Mouse (Mus musculus) monocyte, adult 2 months (primary cell): ENCODE measurements around the gene Hdac10.

Experiments
- DNase-seq, 2 experiments: peaks; one replicate each; pipeline ENCODE4 v3.0.0; 2022; ENCODE audit warnings: low spot score in 2 of 2, low read depth in 1 of 2

The Hdac10 gene

GRCm38 (mm10) chr15:89148496-89149270 is 20.2 kb upstream of the Hdac10 start:
- DNase-seq: no peak

- DNase-seq: no peak
These were observed 19.4 kb upstream of the Hdac10 start for GRCm38 (mm10) chr15:89147895-89148294.

- no peak for DNase-seq
These were observed 19.0 kb upstream of the Hdac10 start for GRCm38 (mm10) chr15:89147456-89147855.

GRCm38 (mm10) chr15:89147024-89147423 is 18.5 kb upstream of the Hdac10 start:
- no peak for DNase-seq

DNA sequence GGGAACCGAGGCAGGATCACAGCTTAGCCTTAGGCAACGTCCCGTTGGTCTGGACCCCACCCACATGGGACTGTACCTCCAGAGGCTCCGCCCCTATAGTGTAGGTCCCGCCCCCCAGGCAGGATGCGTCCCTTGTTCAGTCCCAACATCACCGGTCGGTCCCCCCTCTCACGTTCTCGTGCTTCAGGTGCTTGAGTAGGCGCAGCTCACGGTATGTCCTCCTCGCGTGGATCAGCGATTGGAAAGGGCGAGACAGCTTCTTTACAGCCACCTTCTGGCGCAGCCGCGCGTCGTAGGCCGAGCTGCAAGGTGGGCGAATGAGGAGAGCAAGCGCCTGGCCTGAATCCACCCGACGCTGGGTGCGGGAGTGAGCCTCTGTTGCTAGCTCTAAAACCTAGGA is 18.0 kb upstream of the Hdac10 start:
- DNase-seq: no peak

- DNase-seq: no peak
These were observed 17.4 kb upstream of the Hdac10 start for GRCm38 (mm10) chr15:89145813-89146350.

DNA sequence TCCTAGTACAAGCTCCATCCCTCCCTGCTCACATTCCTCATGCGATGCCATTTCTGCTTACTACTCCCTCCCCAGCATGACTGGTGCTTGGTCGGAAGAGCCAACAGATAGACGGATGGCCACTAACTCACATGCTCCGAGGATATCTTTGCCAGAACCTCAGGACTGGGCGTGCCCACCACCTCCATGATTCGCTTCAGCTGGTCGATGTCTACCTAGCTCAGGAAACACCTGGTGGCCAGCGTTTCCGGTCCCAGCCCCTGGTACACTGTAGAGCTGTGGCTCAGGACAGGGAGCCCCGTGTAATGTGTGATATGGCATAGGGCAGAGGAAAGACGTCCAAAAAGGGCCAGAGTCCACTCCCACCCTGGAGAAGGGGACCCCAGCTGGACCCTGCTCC is 16.5 kb upstream of the Hdac10 start:
- DNase-seq: no peak

DNA sequence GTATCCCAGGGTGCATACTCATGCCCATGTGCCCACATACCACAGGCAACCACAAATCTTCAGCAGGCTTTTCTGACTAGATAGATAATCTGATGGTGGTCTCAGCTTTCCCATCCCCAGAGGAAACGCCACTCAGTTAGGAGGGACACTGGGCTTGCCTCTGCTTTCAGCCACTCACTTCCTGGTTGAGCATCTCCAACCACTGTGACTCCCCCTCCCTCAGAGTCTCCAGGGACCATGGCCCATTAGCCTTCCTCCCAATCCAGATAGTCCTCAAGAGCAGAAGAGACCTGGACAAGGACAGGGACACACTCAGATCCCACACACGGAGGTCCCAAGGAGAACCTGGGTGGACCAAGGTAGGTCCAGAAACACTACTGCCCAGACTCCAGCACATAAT is 14.6 kb upstream of the Hdac10 start:
- no peak for DNase-seq

DNA sequence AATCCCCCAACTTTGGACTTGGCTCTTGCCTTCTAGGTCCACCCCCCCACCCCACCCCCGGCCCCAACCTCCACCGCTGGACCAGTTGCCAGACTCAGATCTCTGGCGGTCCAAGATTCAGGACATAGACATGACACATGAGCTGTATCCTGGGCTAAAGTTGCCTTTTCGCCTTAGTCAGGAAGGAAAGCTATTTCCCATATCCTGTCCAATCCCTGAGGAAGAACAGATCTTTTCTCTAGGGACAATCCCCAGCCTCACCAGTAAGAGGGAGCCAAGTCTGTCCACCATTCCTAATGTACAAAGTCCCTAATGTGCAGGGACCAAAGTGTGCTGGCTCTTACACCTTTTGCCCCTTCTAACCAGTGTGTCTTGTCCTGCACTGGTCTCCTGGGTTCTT is 13.4 kb upstream of the Hdac10 start:
- no peak for DNase-seq

- DNase-seq: no peak
These were observed 12.9 kb upstream of the Hdac10 start for GRCm38 (mm10) chr15:89141443-89141842.

DNA sequence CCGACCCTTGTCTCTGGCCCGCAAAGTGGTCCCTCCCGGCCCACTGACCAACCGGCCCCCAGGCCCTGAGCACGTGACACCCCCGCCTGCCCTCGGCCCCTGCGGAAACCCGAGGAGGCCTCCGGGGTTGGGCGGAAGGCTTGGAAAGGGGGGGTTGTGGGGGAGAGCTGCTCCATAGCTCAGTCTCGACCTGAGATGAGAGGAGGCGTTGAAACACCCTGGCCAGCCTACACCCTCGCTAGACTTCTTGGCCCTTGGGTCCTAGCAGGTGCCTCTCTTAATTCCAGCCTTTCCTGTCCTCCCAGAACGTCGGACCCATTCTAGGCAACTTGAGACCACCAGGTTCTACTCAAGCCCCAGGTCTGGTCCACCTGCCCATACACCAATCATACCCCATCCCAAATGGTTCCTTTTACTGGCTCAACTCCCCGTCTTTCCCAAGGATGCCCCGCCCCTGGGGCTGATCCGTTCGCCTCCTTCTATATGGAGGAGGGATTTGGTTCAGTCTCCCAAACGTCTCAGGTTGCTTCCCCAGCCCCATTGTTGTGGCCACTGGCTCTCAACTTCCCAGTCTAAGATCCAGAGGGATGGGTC is 12.3 kb upstream of the Hdac10 start, which contains the start of gene Mapk12:
TSS of gene Mapk12 (minus strand) at position 45 of the 594 bp plus-strand sequence.
- no peak for DNase-seq

DNA sequence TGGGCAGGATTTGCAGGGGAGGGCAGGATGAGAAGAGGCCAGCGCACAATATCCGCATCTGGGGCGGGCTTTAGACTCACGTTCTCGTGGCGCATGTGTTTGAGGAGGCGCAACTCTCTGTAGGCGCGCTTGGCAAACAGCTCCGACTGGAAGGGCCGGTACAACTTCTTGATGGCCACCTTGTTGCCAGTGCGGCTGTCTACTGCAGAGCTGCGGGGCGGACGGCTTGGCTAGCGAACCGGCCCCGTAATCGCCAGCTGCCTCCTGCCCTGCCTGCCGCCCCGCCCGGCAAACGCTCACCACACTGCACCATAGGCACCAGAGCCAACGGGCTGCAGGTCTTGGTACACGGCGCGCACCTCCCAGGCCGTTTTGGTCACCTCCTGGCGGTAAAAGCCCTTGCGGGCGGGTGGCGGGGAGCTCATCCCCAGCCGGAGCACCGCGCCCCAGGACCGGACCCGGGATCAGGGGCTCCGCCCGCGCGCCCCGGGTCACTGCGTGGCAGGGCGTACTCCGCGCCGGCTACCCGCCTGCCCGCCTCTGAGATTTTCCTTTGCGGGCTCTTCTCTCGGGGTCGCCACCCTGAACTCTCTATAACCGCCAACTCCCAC is 11.7 kb upstream of the Hdac10 start:
- no peak for DNase-seq

- DNase-seq: no peak
These were observed 10.0 kb upstream of the Hdac10 start for GRCm38 (mm10) chr15:89138531-89138930.

- no peak for DNase-seq
These were observed 9.5 kb upstream of the Hdac10 start for GRCm38 (mm10) chr15:89138046-89138405.

DNA sequence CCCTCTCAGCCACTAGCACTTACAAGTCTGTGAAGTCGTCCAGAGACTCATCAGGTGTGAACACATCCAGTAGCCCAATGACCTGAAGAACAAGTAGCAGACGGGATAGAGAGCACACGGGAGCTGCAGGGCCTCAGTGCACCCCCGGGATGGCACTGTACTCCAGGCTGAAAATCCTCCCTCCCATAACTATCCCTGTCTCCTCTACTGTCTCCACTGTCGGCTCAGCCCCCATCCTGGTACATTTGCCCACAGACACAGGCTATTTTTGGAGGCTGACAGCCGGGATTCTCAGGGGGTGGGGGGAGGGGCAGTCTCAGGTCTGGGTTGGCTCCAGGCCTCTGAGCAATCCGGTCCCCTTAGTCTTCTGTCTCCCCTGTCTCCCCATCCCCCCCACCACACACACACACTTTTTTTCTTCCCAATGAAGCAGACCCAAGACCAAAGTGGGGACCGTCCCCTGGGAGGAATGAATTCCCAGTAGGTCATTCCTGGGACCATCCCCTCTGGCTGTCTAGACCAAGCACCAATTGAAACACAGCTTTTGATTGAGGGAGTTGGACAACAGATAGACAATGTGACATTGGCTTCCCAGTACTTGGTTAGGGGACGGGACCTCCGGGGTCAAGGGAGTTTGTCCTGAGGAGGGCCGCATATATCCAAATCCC is 9.0 kb upstream of the Hdac10 start:
- no peak for DNase-seq

DNA sequence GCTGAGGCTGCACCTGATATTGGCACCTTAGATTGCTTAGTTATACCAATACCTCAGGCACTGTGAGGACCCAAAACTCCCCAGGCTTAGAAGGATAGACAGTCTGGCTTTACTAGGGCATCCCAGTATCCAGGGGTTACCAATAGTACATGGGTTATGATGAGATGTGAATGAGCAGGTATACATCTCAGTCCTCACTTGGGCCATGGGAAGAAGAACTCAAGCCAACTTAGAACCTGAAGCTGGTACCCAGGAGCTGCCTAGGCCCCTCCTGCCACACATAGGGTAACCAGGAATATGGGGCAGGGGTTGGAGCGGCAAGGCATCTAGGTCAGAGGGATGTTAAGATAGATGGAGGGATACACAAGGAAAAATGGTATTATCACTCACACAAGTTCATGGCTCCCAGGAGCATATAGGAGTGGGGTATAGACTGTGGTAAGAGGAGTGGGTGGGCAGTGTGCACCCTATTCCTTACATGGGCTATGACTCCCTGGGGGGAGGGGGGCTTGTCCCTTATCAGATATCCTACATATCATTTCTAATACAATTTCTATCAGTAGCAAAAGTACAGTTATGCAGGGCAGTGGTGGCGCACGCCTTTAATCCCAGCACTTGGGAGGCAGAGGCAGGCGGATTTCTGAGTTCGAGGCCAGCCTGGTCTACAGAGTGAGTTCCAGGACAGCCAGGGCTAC is 8.1 kb upstream of the Hdac10 start:
- DNase-seq: no peak

DNA sequence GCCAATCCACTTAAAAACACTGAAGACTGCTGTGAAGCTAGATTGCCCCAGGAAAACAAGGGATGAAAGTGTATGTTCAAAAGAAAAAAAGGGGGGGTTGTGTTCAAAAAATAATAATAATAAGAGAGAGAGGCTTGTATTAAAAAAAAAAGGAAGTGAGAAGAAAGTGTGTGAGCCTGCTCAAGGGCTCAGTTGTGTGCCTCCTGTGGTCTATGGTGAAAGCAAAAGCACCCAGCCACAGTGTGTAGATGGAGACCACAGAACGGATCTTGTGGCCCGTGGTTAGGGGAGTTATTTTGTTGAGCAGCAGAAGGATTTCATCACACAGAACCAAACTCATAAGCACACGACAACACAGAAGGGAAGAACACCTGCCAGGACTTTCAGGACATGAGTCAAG is 2.8 kb upstream of the Hdac10 start:
- DNase-seq: peak; percentile 77 to 80

DNA sequence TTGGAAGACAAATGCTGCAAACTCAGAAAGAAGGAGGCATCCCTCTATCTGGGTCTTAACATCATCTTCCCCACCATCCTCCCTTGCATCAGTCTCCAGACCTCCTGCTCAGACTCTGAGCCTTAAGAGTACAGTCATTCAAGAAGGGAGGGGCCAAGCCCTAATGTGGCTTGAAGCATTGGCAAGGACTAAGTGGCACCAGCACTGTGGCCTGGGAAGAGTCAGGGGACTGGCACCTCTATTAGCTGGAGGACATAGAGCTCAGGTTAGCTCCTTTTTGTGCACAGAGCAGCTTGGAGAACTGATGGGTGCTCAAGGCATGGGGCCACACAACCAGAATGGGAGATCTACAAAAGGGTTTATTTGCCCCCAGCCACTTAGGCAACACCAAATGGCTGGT is 1.7 kb upstream of the Hdac10 start:
- DNase-seq: no peak

DNA sequence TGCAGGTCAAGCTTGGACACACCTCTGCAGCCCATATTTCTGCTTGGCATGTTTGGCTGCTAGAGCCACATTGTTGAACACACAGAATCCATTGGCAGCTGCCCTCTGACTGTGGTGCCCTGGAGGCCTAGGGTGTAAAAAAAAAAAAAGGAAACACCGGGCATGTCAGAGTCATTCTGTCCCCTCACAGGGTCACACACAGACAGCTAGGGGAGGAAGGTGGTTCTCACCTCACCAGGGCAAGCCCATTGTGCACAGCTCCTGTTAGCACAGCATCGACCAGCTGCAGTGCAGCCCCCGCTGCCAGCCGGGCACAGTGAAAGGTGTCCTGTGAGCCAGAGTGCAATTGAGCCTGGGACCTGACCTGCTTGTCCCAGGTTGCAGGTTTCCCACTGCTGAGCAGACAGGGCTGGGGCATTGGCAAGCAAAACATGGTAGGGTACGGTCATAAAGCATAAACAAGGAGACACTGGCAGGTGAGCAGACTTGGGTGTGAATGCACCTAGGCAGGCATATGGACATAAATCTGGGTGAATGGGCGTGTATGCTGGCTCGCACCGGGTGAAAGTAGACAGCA is 1.0 kb downstream of the Hdac10 start:
- DNase-seq: no peak

DNA sequence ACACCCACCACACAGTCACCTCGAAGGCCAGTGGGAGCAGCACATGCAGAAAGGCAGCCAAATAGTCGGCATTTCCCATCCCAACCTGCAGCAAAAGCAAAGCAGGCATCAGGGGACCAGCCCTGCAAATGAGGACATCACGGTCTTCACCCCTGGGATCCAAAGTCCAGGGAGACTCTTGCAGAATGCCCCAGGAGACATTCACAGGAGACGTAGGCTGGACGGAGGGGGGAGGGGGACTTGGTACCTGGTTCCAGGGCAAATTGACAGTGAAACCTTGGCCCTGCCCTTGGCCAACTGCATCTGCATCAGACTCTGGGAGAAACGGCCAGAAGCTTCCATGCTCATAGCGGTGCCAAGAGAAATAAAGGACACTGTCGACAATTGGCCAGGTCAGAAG is 1.9 kb downstream of the Hdac10 start:
- no peak for DNase-seq

DNA sequence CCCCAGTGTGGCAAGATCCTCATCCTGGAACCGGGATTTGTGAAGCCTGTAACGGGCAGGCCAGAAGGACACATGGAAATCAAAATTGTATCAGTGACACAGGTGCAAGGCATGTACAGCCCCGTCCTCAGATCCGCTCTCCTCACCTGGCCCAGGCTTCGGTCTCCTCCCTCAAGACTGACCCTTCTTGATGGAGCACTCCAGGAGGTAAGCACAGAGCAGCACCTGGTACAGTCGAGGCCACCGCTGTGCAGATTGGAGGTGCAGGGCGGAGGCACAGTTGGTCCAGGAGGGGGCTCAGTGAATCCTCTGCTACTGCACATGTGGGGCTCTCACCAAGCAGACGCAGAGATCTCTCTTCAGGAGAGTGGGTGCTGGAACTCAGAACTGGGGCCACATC is 3.1 kb downstream of the Hdac10 start:
- DNase-seq: no peak
